Comparison of ENCODE assay signal across 9 mouse cellular contexts in genomic region chr13:18947686-18948085, GRCm38 (mm10). TPM values are rescaled to one million over a fixed set of nuclear protein-coding genes. Genes with fewer than 3 reads are reported as not detected.
DNase-seq lines count a peak whose midpoint lies in the region; ATAC-seq and TF ChIP-seq lines count a peak whose summit lies in the region.
"Had no signal": no experiment of that assay in that cellular context is flagged by ENCODE, and none has a peak within 500 bp of the region (broad histone marks: within the 10 kb centered on the region; RNA-seq: fewer than 3 reads in every experiment).

No protein-coding gene starts in this region.

- TF ChIP-seq CTCF in cortical plate, adult 2 months (IDR thresholded peaks at IDR 0.05; ENCODE audit: extremely low read depth, insufficient read depth, low read length): no peak

- H3K27ac ChIP-seq in cortical plate, adult 2 months (ENCODE audit: insufficient read depth, low read length): no peak overlapping the region
- peak overlapping the region; percentile 88 for H3K27ac ChIP-seq in hindbrain, embryonic 16.5 days (ENCODE audit: low read depth, low read length)
- peak overlapping the region; percentile 2 for H3K27ac ChIP-seq in midbrain, embryonic 16.5 days (ENCODE audit: low read length)

- TF ChIP-seq POLR2A in cortical plate, adult 2 months (IDR thresholded peaks at IDR 0.05; ENCODE audit: extremely low read depth, insufficient read depth, low read length): no peak

- H3K4me2 ChIP-seq in hindbrain, embryonic 16.5 days (ENCODE audit: low read length): peak overlapping the region; percentile 72
- peak overlapping the region; percentile 46 for H3K4me2 ChIP-seq in midbrain, embryonic 16.5 days (ENCODE audit: low read length)

- intact Hi-C loops in left cerebral cortex, postnatal 4 days (cut with DNase I): loop anchor here (10.0 kb wide), 2 partner anchors 157 to 187 kb away; no protein-coding TSS in a partner anchor

- 15% methylated on average over 5 of the region's 5 CpGs for WGBS in hindbrain, embryonic 16.5 days
- 13% methylated on average over 5 of the region's 5 CpGs for WGBS in midbrain, embryonic 16.5 days

- H3K9ac ChIP-seq in hindbrain, embryonic 16.5 days (ENCODE audit: low read depth, low read length): peak overlapping the region; percentile 80
- H3K9ac ChIP-seq in midbrain, embryonic 16.5 days (ENCODE audit: low read depth, low read length): peak overlapping the region; percentile 94

- no peaks in the 10 kb centered on the region for H3K27me3 ChIP-seq in hindbrain, embryonic 16.5 days (replicated peaks; ENCODE audit: control insufficient read depth, insufficient read depth, low read length)
- H3K27me3 ChIP-seq in midbrain, embryonic 16.5 days (ENCODE audit: control insufficient read depth, insufficient read depth, low read depth, low read length): no peaks in the 10 kb centered on the region

- no peaks in the 10 kb centered on the region for H3K36me3 ChIP-seq in hindbrain, embryonic 16.5 days (ENCODE audit: control insufficient read depth, insufficient read depth, low read length)
- H3K36me3 ChIP-seq in midbrain, embryonic 16.5 days (ENCODE audit: control insufficient read depth, insufficient read depth, low read length): no peaks in the 10 kb centered on the region

- DNase-seq in left cerebral cortex, postnatal 4 days: peak; percentile 29
- DNase-seq in left cerebral cortex, adult 8-10 months (ENCODE audit: low spot score in 2 of 2): no peak
- no peak for DNase-seq in adrenal gland, postnatal 10 days
- no peak for DNase-seq in testis, postnatal 14 days (ENCODE audit: low spot score)
- DNase-seq in left cerebral cortex, adult 18-20 months (ENCODE audit: low spot score in 2 of 2): no peak

- H3K4me1 ChIP-seq in cortical plate, adult 2 months (ENCODE audit: control insufficient read depth, insufficient read depth, low read length): peaks cover 4% of the 10 kb centered on the region
- H3K4me1 ChIP-seq in hindbrain, embryonic 16.5 days (ENCODE audit: control insufficient read depth, insufficient read depth, low read depth, low read length): peaks cover 9% of the 10 kb centered on the region
- H3K4me1 ChIP-seq in midbrain, embryonic 16.5 days (ENCODE audit: control insufficient read depth, insufficient read depth, low read length): peaks cover 15% of the 10 kb centered on the region

- H3K9me3 ChIP-seq in hindbrain, embryonic 16.5 days (ENCODE audit: control insufficient read depth, low read length): no peaks in the 10 kb centered on the region
- H3K9me3 ChIP-seq in midbrain, embryonic 16.5 days (replicated peaks; ENCODE audit: control insufficient read depth, low read length, poor library complexity, severe bottlenecking): no peaks in the 10 kb centered on the region

- H3K4me3 ChIP-seq in cortical plate, adult 2 months (ENCODE audit: insufficient read depth, low read length): peak overlapping the region; percentile 78
- peak overlapping the region; percentile 61 for H3K4me3 ChIP-seq in hindbrain, embryonic 16.5 days (ENCODE audit: low read length)
- peak overlapping the region; percentile 81 for H3K4me3 ChIP-seq in midbrain, embryonic 16.5 days (ENCODE audit: low read depth, low read length)

- ATAC-seq in hindbrain, embryonic 16.5 days: no peak
- no peak for ATAC-seq in midbrain, embryonic 16.5 days

RNA-seq across cellular contexts. Expression of gene Amph, which starts 0.3 kb away (rescaled TPM):
- total RNA-seq in left cerebral cortex, postnatal 4 days (2021): 100 to 1,000 TPM; 177 to 184 TPM
- 100 to 1,000 TPM; 180 to 199 (median 188) TPM for total RNA-seq in left cerebral cortex, adult 8-10 months (2022)
- 158 and 165 TPM in 2 replicates for polyA plus RNA-seq in cortical plate, adult 2 months (2012; rRNA removed)
- 79.9 and 82.8 TPM in 2 replicates for polyA plus RNA-seq in hindbrain, embryonic 16.5 days (2015; fragmentation: Nextera tagmentation; extraction: Ambion mirVana)
- polyA plus RNA-seq in midbrain, embryonic 16.5 days (2015; fragmentation: Nextera tagmentation; extraction: Ambion mirVana): 58.9 and 67.8 TPM in 2 replicates
- 1 to 10 TPM; 4.7 to 6.2 TPM for total RNA-seq in adrenal gland, postnatal 10 days (2021)
- total RNA-seq in left cerebral cortex, adult 18-20 months (2021): 100 to 1,000 TPM; 208 to 216 TPM
- total RNA-seq: megakaryocyte progenitor cell, adult 5-6 weeks had no signal

Comparison
In these comparisons a context has a peak if more than half of its experiments do, and no peak if none do; other contexts are left out.
1. RNA of gene Amph, which starts 0.3 kb away (total RNA-seq): 208 to 216 TPM in left cerebral cortex, adult 18-20 months, 180 to 199 TPM in left cerebral cortex, adult 8-10 months and 177 to 184 TPM in left cerebral cortex, postnatal 4 days; 4.7 to 6.2 TPM in adrenal gland, postnatal 10 days; every median in the first group is over 10 times any median in the second.
2. Peak in every context shown above with its lines, with median percentiles within 50 percentile points of each other: H3K4me3 ChIP-seq.